Mouse (Mus musculus) CH12.LX (cell line): ENCODE measurements around the gene Samd10. TPM values are rescaled to one million over a fixed set of nuclear protein-coding genes. Genes with fewer than 3 reads are reported as not detected.

ENCODE experiments used
- DNase-seq: peaks from one replicate; pipeline ENCODE4 v3.0.0-alpha.2; 2013; ENCODE audit errors: extremely low read depth
- H3K27ac ChIP-seq: 2 replicates; pipeline ENCODE4 v1.5.1; 2012; ENCODE audit warnings: low read depth, mild to moderate bottlenecking, control low read depth, moderate library complexity; ENCODE audit not compliant: insufficient read depth
- H3K27me3 ChIP-seq: replicated peaks from 2 replicates; pipeline ENCODE3; 2012; ENCODE audit warnings: inconsistent platforms
- H3K36me3 ChIP-seq, 2 experiments: replicated peaks in 1 of 2; 2 replicates each; pipeline versions ENCODE3 to v1.6.1; 2012; ENCODE audit warnings: inconsistent platforms in 1 of 2, low read length in 1 of 2, mild to moderate bottlenecking in 1 of 2, mixed read lengths in 1 of 2, moderate library complexity in 1 of 2; ENCODE audit not compliant: control insufficient read depth in 1 of 2, insufficient read depth in 1 of 2
- H3K4me1 ChIP-seq, 2 experiments: 2 replicates each; pipeline ENCODE4 v1.6.1; 2012; ENCODE audit warnings: inconsistent platforms in 1 of 2, moderate library complexity in 1 of 2; ENCODE audit not compliant: insufficient read depth in 2 of 2, control insufficient read depth in 1 of 2
- H3K4me2 ChIP-seq: 2 replicates; pipeline ENCODE4 v1.6.1; 2012; ENCODE audit warnings: low read depth, mild to moderate bottlenecking, control low read depth; ENCODE audit not compliant: poor library complexity, insufficient read depth, severe bottlenecking
- H3K4me3 ChIP-seq, 3 experiments: fragments of 150-350 bp in 1 of 3; sonication (generic) in 1 of 3; replicated peaks in 1 of 3; 2 replicates each; pipeline versions ENCODE3 to v1.5.1; 2011 to 2012; ENCODE audit warnings: low read depth in 2 of 3, low read length in 2 of 3, mild to moderate bottlenecking in 2 of 3, moderate library complexity in 2 of 3, control low read depth in 1 of 3, improper control_type of control experiment in 1 of 3, inconsistent platforms in 1 of 3, mixed read lengths in 1 of 3; ENCODE audit not compliant: poor library complexity in 1 of 3
- H3K79me2 ChIP-seq: replicated peaks from 2 replicates; pipeline ENCODE4 v1.6.1; 2012; ENCODE audit warnings: mild to moderate bottlenecking, moderate library complexity; ENCODE audit not compliant: control insufficient read depth, poor library complexity, insufficient read depth, severe bottlenecking; ENCODE audit errors: extremely low read depth
- H3K9ac ChIP-seq: 2 replicates; pipeline ENCODE4 v1.6.1; 2012; ENCODE audit warnings: low read depth, mild to moderate bottlenecking, control low read depth, moderate library complexity; ENCODE audit not compliant: insufficient read depth
- H3K9me3 ChIP-seq: replicated peaks from 2 replicates; pipeline ENCODE3; 2012; ENCODE audit warnings: low read length, inconsistent platforms, mixed read lengths
- BHLHE40 ChIP-seq: IDR thresholded peaks from 2 replicates; pipeline ENCODE4 v1.6.1; 2011; ENCODE audit warnings: mild to moderate bottlenecking, low read depth, low read length, improper control_type of control experiment
- CHD1 ChIP-seq: IDR thresholded peaks from 2 replicates; pipeline ENCODE4 v1.6.1; 2012; ENCODE audit warnings: low read depth, low read length, improper control_type of control experiment, inconsistent platforms
- CHD2 ChIP-seq: IDR thresholded peaks from 2 replicates; pipeline ENCODE4 v1.6.1; 2011; ENCODE audit warnings: low read length, improper control_type of control experiment
- CTCF ChIP-seq, 2 experiments: IDR thresholded peaks in 1 of 2; conservative IDR thresholded peaks in 1 of 2; 2 replicates each; pipeline ENCODE4 v1.5.1; 2011 to 2012; ENCODE audit warnings: low read depth in 2 of 2, low read length in 2 of 2, improper control_type of control experiment in 1 of 2, inconsistent platforms in 1 of 2, mild to moderate bottlenecking in 1 of 2, moderate library complexity in 1 of 2
- ETS1 ChIP-seq: conservative IDR thresholded peaks from 2 replicates; pipeline ENCODE4 v1.6.1; 2012; ENCODE audit warnings: low read depth, mild to moderate bottlenecking, inconsistent platforms, low read length, improper control_type of control experiment, moderate library complexity
- GABPA ChIP-seq: IDR thresholded peaks from 2 replicates; pipeline ENCODE4 v1.6.1; 2012; ENCODE audit warnings: low read depth, low read length, improper control_type of control experiment, inconsistent platforms; ENCODE audit not compliant: insufficient replicate concordance
- HCFC1 ChIP-seq: IDR thresholded peaks from 2 replicates; pipeline ENCODE4 v1.6.1; 2012; ENCODE audit warnings: low read depth, mild to moderate bottlenecking, inconsistent platforms, low read length, improper control_type of control experiment
- IRF4 ChIP-seq: IDR thresholded peaks from 2 replicates; pipeline ENCODE4 v1.6.1; 2014; ENCODE audit warnings: low read depth, mild to moderate bottlenecking, inconsistent platforms, low read length, improper control_type of control experiment
- JUN ChIP-seq: IDR thresholded peaks from 2 replicates; pipeline ENCODE4 v1.6.1; 2011; ENCODE audit warnings: low read depth, mild to moderate bottlenecking, low read length, improper control_type of control experiment, moderate library complexity; ENCODE audit not compliant: insufficient read depth
- KAT2A ChIP-seq: IDR thresholded peaks from 2 replicates; pipeline ENCODE4 v1.6.1; 2012; ENCODE audit warnings: low read length, improper control_type of control experiment, inconsistent platforms; ENCODE audit not compliant: insufficient replicate concordance
- MAFK ChIP-seq: IDR thresholded peaks from 2 replicates; pipeline ENCODE4 v1.6.1; 2011; ENCODE audit warnings: low read length, improper control_type of control experiment; ENCODE audit not compliant: insufficient replicate concordance
- MAX ChIP-seq: IDR thresholded peaks from 2 replicates; pipeline ENCODE4 v1.6.1; 2011; ENCODE audit warnings: low read length, improper control_type of control experiment
- MAZ ChIP-seq: IDR thresholded peaks from 2 replicates; pipeline ENCODE4 v1.6.1; 2012; ENCODE audit warnings: low read depth, mild to moderate bottlenecking, inconsistent platforms, low read length, improper control_type of control experiment, moderate library complexity
- MEF2A ChIP-seq: IDR thresholded peaks from 2 replicates; pipeline ENCODE4 v1.6.1; 2014; ENCODE audit warnings: low read depth, mild to moderate bottlenecking, inconsistent platforms, low read length, improper control_type of control experiment, borderline replicate concordance
- MXI1 ChIP-seq: IDR thresholded peaks from 2 replicates; pipeline ENCODE4 v1.6.1; 2011; ENCODE audit warnings: mild to moderate bottlenecking, low read depth, low read length, improper control_type of control experiment
- MYC ChIP-seq: IDR thresholded peaks from 2 replicates; pipeline ENCODE4 v1.6.1; 2011; ENCODE audit warnings: low read depth, mild to moderate bottlenecking, improper control_type of control experiment, low read length
- NELFE ChIP-seq: IDR thresholded peaks from 2 replicates; pipeline ENCODE4 v1.6.1; 2011; ENCODE audit warnings: low read depth, low read length, improper control_type of control experiment
- PAX5 ChIP-seq: IDR thresholded peaks from 2 replicates; pipeline ENCODE4 v1.6.1; 2012; ENCODE audit warnings: low read length, inconsistent platforms, mixed read lengths
- POLR2AphosphoS2 ChIP-seq: IDR thresholded peaks from 2 replicates; pipeline ENCODE4 v1.6.1; 2011; ENCODE audit warnings: low read depth, low read length, improper control_type of control experiment
- RAD21 ChIP-seq: IDR thresholded peaks from 2 replicates; pipeline ENCODE4 v1.6.1; 2011; ENCODE audit warnings: low read depth, mild to moderate bottlenecking, low read length, improper control_type of control experiment, moderate library complexity
- RCOR1 ChIP-seq: conservative IDR thresholded peaks from 2 replicates; pipeline ENCODE4 v1.6.1; 2012; ENCODE audit warnings: low read depth, mild to moderate bottlenecking, inconsistent platforms, low read length, improper control_type of control experiment
- SIN3A ChIP-seq: IDR thresholded peaks from 2 replicates; pipeline ENCODE4 v1.6.1; 2012; ENCODE audit warnings: low read length, improper control_type of control experiment, inconsistent platforms
- TCF12 ChIP-seq: IDR thresholded peaks from 2 replicates; pipeline ENCODE4 v1.6.1; 2014; ENCODE audit warnings: low read depth, mild to moderate bottlenecking, inconsistent platforms, low read length, improper control_type of control experiment
- UBTF ChIP-seq: IDR thresholded peaks from 2 replicates; pipeline ENCODE4 v1.6.1; 2012; ENCODE audit warnings: low read depth, mild to moderate bottlenecking, inconsistent platforms, low read length, improper control_type of control experiment, moderate library complexity
- USF1 ChIP-seq: IDR thresholded peaks from 2 replicates; pipeline ENCODE4 v1.6.1; 2014; ENCODE audit warnings: low read depth, mild to moderate bottlenecking, inconsistent platforms, low read length, improper control_type of control experiment
- USF2 ChIP-seq: conservative IDR thresholded peaks from 2 replicates; pipeline ENCODE4 v1.6.1; 2011; ENCODE audit warnings: low read depth, low read length, improper control_type of control experiment
- ZKSCAN1 ChIP-seq: IDR thresholded peaks from 2 replicates; pipeline ENCODE4 v1.6.1; 2012; ENCODE audit warnings: low read depth, inconsistent platforms, low read length, improper control_type of control experiment, borderline replicate concordance
- ZMIZ1 ChIP-seq: IDR thresholded peaks from 2 replicates; pipeline ENCODE4 v1.6.1; 2012; ENCODE audit warnings: low read depth, mild to moderate bottlenecking, inconsistent platforms, low read length, improper control_type of control experiment
- ZNF384 ChIP-seq: IDR thresholded peaks from 2 replicates; pipeline ENCODE4 v1.6.1; 2012; ENCODE audit warnings: low read depth, low read length, improper control_type of control experiment, inconsistent platforms
- dilution Hi-C: fragments of 300-500 bp; cut with MboI; formaldehyde crosslinking; loops from 2 replicates; pipeline ENCODE4 v1.14.3; 2020; ENCODE audit warnings: low sequenced_read_pairs; ENCODE audit not compliant: extremely low pct_unique_long_range_greater_than_20kb, extremely low pct_ligation_motif_present
- in situ Hi-C: fragments of 300-500 bp; cut with MboI; formaldehyde crosslinking; loops from 3 replicates; pipeline ENCODE4 v1.14.3; 2019; ENCODE audit warnings: low sequenced_read_pairs, low pct_ligation_motif_present, low pct_unique_long_range_greater_than_20kb, mixed read lengths
- polyA plus RNA-seq: library from polyadenylated mRNA; unstranded; fragments of >175 nt; gene quantifications from 2 replicates; pipeline ENCODE4 v1.2.1, GENCODE M21; 2012; ENCODE audit warnings: low read depth; ENCODE audit not compliant: insufficient read length
- total RNA-seq, 2 experiments: library from RNA; depleted of rRNA; stranded (reverse); fragments of 300-350 nt in 1 of 2; fragments of >200 nt in 1 of 2; gene quantifications; 2 replicates each; pipeline ENCODE4 v1.2.3; 2012 to 2014

Gene Samd10
- total and polyA plus RNA-seq, 3 experiments, result 0.32 to 3.8 (median 0.66) TPM

DNA sequence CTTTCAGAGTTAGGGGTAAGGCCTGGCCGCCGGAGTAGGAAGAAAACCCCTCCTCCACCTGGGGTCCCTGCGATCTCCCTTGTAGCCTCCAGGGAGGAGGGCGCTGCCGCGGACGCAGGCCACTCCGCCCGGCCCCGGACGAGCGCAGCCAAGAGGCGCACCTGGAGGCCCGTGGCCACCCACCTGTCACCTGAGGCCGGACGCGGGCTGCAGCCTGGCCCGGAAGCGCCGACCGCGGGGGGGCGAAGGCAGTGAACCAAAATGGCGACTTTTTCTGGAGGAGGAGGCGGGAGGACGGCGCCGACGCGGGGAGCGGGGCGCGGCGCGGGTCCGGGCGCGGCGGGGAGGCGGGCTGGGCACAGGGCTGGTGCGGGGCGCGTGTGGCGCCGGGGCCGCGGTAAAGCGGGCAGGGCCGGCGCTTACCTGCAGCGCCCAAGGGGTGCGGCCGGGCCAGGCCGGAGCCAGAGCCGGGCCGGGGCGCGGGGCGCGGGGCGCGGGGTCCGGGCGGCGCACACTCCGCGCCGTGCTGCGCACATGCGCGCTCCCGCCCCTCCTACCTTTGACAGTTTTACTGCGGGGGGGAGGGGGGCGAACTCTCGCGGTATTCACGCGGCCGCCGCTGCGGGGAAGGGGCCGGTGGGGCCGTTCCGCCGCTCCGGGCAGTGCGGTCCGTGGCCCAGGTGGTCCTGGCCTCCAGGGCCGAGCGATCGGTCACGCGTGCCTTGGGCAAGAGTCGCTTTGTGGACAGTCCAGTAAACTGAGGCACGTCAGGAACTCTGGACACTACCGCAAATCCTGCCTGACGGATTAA lies 6.6 kb downstream of the Samd10 start, which contains the start of gene Zfp512b (continued):
- TF ChIP-seq ZKSCAN1, result no peak
- TF ChIP-seq MXI1, result peak; percentile 77
- TF ChIP-seq POLR2AphosphoS2, result no peak
- TF ChIP-seq RAD21, result no peak
- TF ChIP-seq GABPA, result no peak
- TF ChIP-seq NELFE, result peak; percentile 92
- TF ChIP-seq BHLHE40, result peak; percentile 27
- peak; percentile 98 for TF ChIP-seq CHD2
- no peak for TF ChIP-seq PAX5
- peak; percentile 75 for TF ChIP-seq SIN3A
- no peak for TF ChIP-seq MAFK
- no peak for TF ChIP-seq CHD1
- TF ChIP-seq KAT2A, result no peak
- no peak for TF ChIP-seq CTCF (conservative IDR thresholded peaks at IDR 0.05 in 1 of 2, IDR thresholded peaks at IDR 0.05 in 1 of 2; ENCODE audit: low read depth in 2 of 2, low read length in 2 of 2)
- no peak for TF ChIP-seq USF2
- peak; percentile 42 for TF ChIP-seq TCF12
- no peak for TF ChIP-seq USF1
- TF ChIP-seq MYC, result 0 out of 2 replicates have a peak, but pooled peaks have one; percentile 40
- no peak for TF ChIP-seq ZNF384
- TF ChIP-seq MAZ, result peak; percentile 81; the same call in 1 of the 2 replicates
- no peak for TF ChIP-seq MAX

DNA sequence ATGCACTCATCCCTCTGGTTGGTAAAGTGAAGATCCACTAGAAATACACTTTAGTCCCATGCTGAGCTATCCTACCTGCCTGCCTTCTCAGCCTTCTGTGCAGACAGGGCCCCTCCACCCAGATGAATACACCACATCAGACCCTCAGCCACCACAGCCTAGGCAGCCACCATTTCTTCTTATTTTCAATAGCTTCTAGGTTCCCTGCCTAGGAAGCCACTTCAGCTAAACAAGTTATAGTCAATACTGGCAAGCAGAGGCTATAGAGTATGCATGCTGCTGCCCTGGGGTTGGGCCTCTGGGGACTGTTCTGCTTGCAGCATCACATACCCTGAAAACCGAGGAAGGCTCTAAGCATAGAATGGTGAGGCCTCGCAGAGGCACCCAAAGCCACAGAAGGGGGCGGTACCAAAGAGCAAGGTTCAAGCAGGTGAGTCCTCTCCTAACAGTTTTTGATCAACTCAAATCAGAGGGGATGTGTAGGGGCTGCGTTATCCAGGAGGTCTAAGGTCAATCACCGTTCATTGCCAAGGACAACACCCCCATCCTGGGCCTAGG lies 7.4 kb downstream of the Samd10 start, which contains the start of gene Prpf6:
Prpf6 (plus strand) TSS at position 341 of the 558 bp plus-strand sequence.
- peak; percentile 58 for DNase-seq
- Histone ChIP-seq H3K27ac (peak within 1 kb of the TSS; percentile 47), H3K4me2 (peak within 1 kb of the TSS; percentile 60)

More for the DNA sequence above, 7.4 kb downstream of the Samd10 start, which contains the start of gene Prpf6:
- TF ChIP-seq SIN3A, result peak; percentile 3; the same call in 1 of the 2 replicates
- TF ChIP-seq HCFC1, result no peak
- no peak for TF ChIP-seq PAX5
- no peak for TF ChIP-seq MEF2A
- TF ChIP-seq CTCF (conservative IDR thresholded peaks at IDR 0.05 in 1 of 2, IDR thresholded peaks at IDR 0.05 in 1 of 2; ENCODE audit: low read depth in 2 of 2, low read length in 2 of 2), result no peak
- no peak for TF ChIP-seq JUN
- no peak for TF ChIP-seq ETS1
- TF ChIP-seq MAX, result no peak
- TF ChIP-seq UBTF, result no peak
- no peak for TF ChIP-seq ZMIZ1
- TF ChIP-seq CHD2, result no peak
- no peak for TF ChIP-seq RAD21
- no peak for TF ChIP-seq ZKSCAN1
- TF ChIP-seq MXI1, result 0 out of 2 replicates have a peak, but pooled peaks have one; percentile 8
- no peak for TF ChIP-seq IRF4
- TF ChIP-seq RCOR1, result no peak
- Histone ChIP-seq H3K36me3 (peaks cover 35 to 42% of the 10 kb centered on the region in 2 experiments), H3K79me2 (peaks cover 3% of the 10 kb centered on the region; the same call in 1 of the 2 replicates), H3K4me3 (peak within 1 kb of the TSS; percentile 77 to 93 (median 88)), H3K27me3 (no peaks in the 10 kb centered on the region), H3K9ac (peak within 1 kb of the TSS; percentile 83), H3K9me3 (no peaks in the 10 kb centered on the region), H3K4me1 (peaks cover 7 to 21% of the 10 kb centered on the region in 2 experiments)
- dilution Hi-C loops (no loop called here), in situ Hi-C loops (no loop called here)
